Mouse (Mus musculus): Measurements from ENCODE around the gene Gm16451. TPM values are rescaled to one million over a fixed set of nuclear protein-coding genes. Genes with fewer than 3 reads are reported as not detected.
"Not testable (repeated sequence)": the region's sequence is repeated elsewhere in the genome, so short reads cannot be mapped to it uniquely, and the experiment has no call there.

The Gm16451 gene
- polyA plus RNA-seq (2012; rRNA removed): not detected in 2 replicates

DNA sequence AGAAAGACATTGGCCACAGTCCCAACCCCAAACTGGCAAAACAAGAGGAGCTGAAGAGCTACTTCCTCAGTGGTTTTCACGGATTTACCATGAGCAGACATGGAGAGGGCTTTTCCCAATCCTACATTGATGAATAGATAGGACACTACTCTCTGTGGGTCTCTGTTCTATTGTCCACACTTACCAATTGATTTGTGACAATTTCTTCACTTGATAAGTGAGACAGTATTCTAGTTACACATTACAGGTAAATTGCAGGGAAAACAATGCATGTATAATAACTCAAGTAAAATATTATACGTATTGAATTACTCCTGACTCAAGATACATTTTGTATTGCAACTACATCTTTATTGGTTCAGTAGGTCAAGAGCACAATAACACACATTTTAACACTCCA, at the start of gene Gm16451:
Gm16451 (minus strand) TSS at position 101 of the 400 bp plus-strand sequence.
- not testable (repeated sequence) for DNase-seq (ENCODE audit: low spot score)

GRCm38 (mm10) chr7:22163935-22164334, 45.9 kb upstream of the Gm16451 start, which contains the start of gene Vmn1r142:
Gene Vmn1r142, minus strand, starts transcription at chr7:22164035.
- DNase-seq (ENCODE audit: low spot score): not testable (repeated sequence)

- not testable (repeated sequence) for DNase-seq (ENCODE audit: low spot score)
These were observed 16.6 kb upstream of the Gm16451 start, which contains the start of gene Gm10666 for GRCm38 (mm10) chr7:22134641-22135040. Gene Gm10666, minus strand, starts transcription at chr7:22134741.

- not testable (repeated sequence) for DNase-seq (ENCODE audit: low spot score)
These were observed 49.3 kb downstream of the Gm16451 start, which contains the start of gene Vmn1r139 for GRCm38 (mm10) chr7:22068757-22069156. Gene Vmn1r139, plus strand, starts transcription at chr7:22069057.

Other genes with a start within 250 kb of the Gm16451 start
- not detected in 2 replicates for gene Gm5891, start 197.0 kb downstream of the Gm16451 start, polyA plus RNA-seq (2012; rRNA removed)
- gene Vmn1r137, start 123.7 kb downstream of the Gm16451 start, polyA plus RNA-seq (2012; rRNA removed): not detected in 2 replicates
- gene Vmn1r138, start 89.3 kb downstream of the Gm16451 start, polyA plus RNA-seq (2012; rRNA removed): not detected in 2 replicates
- not detected in 2 replicates for gene Gm6176, start 61.9 kb downstream of the Gm16451 start, polyA plus RNA-seq (2012; rRNA removed)
- gene Vmn1r139, start 49.2 kb downstream of the Gm16451 start, polyA plus RNA-seq (2012; rRNA removed): not detected in 2 replicates
- not detected in 2 replicates for gene Gm10666, start 16.5 kb upstream of the Gm16451 start, polyA plus RNA-seq (2012; rRNA removed)
- gene Vmn1r142, start 45.8 kb upstream of the Gm16451 start, polyA plus RNA-seq (2012; rRNA removed): not detected in 2 replicates
- gene Vmn1r143, start 71.1 kb upstream of the Gm16451 start, polyA plus RNA-seq (2012; rRNA removed): not detected in 2 replicates
- not detected in 2 replicates for gene Gm8653, start 83.0 kb upstream of the Gm16451 start, polyA plus RNA-seq (2012; rRNA removed)
- gene Gm8453, start 111.2 kb upstream of the Gm16451 start, polyA plus RNA-seq (2012; rRNA removed): not detected in 2 replicates
- not detected in 2 replicates for gene Gm4187, start 211.5 kb upstream of the Gm16451 start, polyA plus RNA-seq (2012; rRNA removed)